Mouse (Mus musculus) olfactory bulb, adult 2 months (tissue): ENCODE results near the gene Prdm5.

Experiments
- CTCF ChIP-seq: fragments of 200-500 bp; IDR thresholded peaks from 2 replicates; pipeline ENCODE4 v1.5.1; 2012; ENCODE audit warnings: low read depth, mild to moderate bottlenecking, low read length, moderate library complexity; ENCODE audit not compliant: insufficient read depth
- POLR2A ChIP-seq: fragments of 200-500 bp; IDR thresholded peaks from 2 replicates; pipeline ENCODE4 v1.6.1; 2012; ENCODE audit warnings: mild to moderate bottlenecking, low read depth, low read length, moderate library complexity; ENCODE audit not compliant: insufficient read depth

- TF ChIP-seq CTCF (no peak), POLR2A (no peak)
These were observed 75.8 kb downstream of the Prdm5 start for GRCm38 (mm10) chr6:65854585-65854984.
